Mouse (Mus musculus): ENCODE measurements around the gene Apoc4. TPM values are rescaled to one million over a fixed set of nuclear protein-coding genes. Genes with fewer than 3 reads are reported as not detected.

The Apoc4 gene
- polyA plus RNA-seq, 1 experiment from 2014 or later: 0.37 TPM

- Histone ChIP-seq H3K9ac (ENCODE audit: low read length) (peak overlapping the region; percentile 57), H3K9me3 (replicated peaks; ENCODE audit: control insufficient read depth, low read length) (no peaks in the 10 kb centered on the region), H3K27me3 (ENCODE audit: control insufficient read depth, insufficient read depth, low read length) (no peaks in the 10 kb centered on the region), H3K36me3 (ENCODE audit: control insufficient read depth, insufficient read depth) (peaks cover 22% of the 10 kb centered on the region), H3K4me2 (ENCODE audit: low read depth, low read length) (peak overlapping the region; percentile 31; the same call in 1 of the 2 replicates), H3K27ac (ENCODE audit: low read length) (peak overlapping the region; percentile 84), H3K4me3 (ENCODE audit: low read length) (no peak overlapping the region), H3K4me1 (ENCODE audit: control insufficient read depth, insufficient read depth, low read length) (peaks cover 30% of the 10 kb centered on the region)
- peak; percentile 47 for ATAC-seq (replicated peaks; ENCODE audit: extremely low read depth, insufficient read depth, low FRiP score)
- 29% methylated on average over 22 of the region's 22 CpGs for WGBS
Observed at GRCm38 (mm10) chr7:19701069-19701761, 19.9 kb upstream of the Apoc4 start.

DNA sequence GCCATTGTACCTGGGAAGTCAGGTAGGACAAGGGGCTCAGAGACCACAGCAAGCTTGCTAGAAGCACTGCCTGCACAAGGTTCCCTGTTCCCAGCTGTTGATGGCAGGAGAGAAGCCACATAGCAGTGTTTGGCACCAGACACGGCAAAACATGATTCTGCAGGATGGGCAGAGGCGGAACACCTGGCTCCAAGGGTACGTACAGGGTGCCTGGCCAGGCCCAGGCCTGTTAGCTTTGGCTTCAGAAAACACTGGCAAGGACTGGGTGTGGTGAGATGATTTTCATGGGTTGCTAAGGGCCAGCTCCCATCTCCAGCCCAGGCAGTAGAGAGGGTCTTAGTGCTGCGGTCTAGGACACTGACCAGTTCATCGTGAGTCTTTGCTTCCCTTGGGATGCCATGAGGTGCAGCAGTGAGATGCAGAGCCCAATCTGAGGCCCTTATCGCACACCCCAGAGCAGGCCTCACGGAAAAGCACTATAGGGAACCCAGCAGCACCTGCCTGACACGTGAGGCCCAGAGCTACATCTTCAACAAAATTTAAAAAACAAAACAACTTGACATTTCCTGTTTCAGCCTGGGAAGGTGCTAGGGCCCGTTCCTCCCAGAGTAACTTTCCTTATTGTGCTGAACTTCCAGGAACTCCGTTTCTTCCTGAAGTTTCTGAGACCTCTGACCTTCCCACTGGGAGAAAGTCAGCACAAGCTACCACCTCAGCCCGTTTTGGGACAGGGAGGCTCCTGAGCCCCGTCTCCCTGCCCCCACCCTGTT lies 19.2 kb upstream of the Apoc4 start:
- peak overlapping the region; percentile 57 for H3K9ac ChIP-seq (ENCODE audit: low read length)
- no peak for ATAC-seq (replicated peaks; ENCODE audit: extremely low read depth, insufficient read depth, low FRiP score)
- peaks cover 20% of the 10 kb centered on the region for H3K36me3 ChIP-seq (ENCODE audit: control insufficient read depth, insufficient read depth)
- no peaks in the 10 kb centered on the region for H3K27me3 ChIP-seq (ENCODE audit: control insufficient read depth, insufficient read depth, low read length)
- peak overlapping the region; percentile 31; the same call in 1 of the 2 replicates for H3K4me2 ChIP-seq (ENCODE audit: low read depth, low read length)
- H3K4me1 ChIP-seq (ENCODE audit: control insufficient read depth, insufficient read depth, low read length): peaks cover 30% of the 10 kb centered on the region
- 51% methylated on average over 12 of the region's 12 CpGs for WGBS
- no peaks in the 10 kb centered on the region for H3K9me3 ChIP-seq (replicated peaks; ENCODE audit: control insufficient read depth, low read length)
- H3K27ac ChIP-seq (ENCODE audit: low read length): peak overlapping the region; percentile 84
- no peak overlapping the region for H3K4me3 ChIP-seq (ENCODE audit: low read length)

- 69% methylated on average over 4 of the region's 4 CpGs for WGBS
- no peak overlapping the region for H3K9ac ChIP-seq (ENCODE audit: low read length)
- no peak overlapping the region for H3K4me3 ChIP-seq (ENCODE audit: low read length)
- no peak for ATAC-seq (replicated peaks; ENCODE audit: extremely low read depth, insufficient read depth, low FRiP score)
- peaks cover 33% of the 10 kb centered on the region for H3K4me1 ChIP-seq (ENCODE audit: control insufficient read depth, insufficient read depth, low read length)
- H3K27me3 ChIP-seq (ENCODE audit: control insufficient read depth, insufficient read depth, low read length): no peaks in the 10 kb centered on the region
- peak overlapping the region; percentile 84 for H3K27ac ChIP-seq (ENCODE audit: low read length)
- H3K36me3 ChIP-seq (ENCODE audit: control insufficient read depth, insufficient read depth): peaks cover 16% of the 10 kb centered on the region
- H3K9me3 ChIP-seq (replicated peaks; ENCODE audit: control insufficient read depth, low read length): no peaks in the 10 kb centered on the region
- no peak overlapping the region for H3K4me2 ChIP-seq (ENCODE audit: low read depth, low read length)
Observed at GRCm38 (mm10) chr7:19699827-19700148, 18.5 kb upstream of the Apoc4 start.

GRCm38 (mm10) chr7:19698907-19699826 lies 17.9 kb upstream of the Apoc4 start, which contains the start of gene Apoe:
Gene Apoe (minus strand): TSS chr7:19699188.
- WGBS: 2% methylated on average over 20 of the region's 20 CpGs
- peaks cover 36% of the 10 kb centered on the region for H3K4me1 ChIP-seq (ENCODE audit: control insufficient read depth, insufficient read depth, low read length)
- peak; percentile 68 for ATAC-seq (replicated peaks; ENCODE audit: extremely low read depth, insufficient read depth, low FRiP score)

DNA sequence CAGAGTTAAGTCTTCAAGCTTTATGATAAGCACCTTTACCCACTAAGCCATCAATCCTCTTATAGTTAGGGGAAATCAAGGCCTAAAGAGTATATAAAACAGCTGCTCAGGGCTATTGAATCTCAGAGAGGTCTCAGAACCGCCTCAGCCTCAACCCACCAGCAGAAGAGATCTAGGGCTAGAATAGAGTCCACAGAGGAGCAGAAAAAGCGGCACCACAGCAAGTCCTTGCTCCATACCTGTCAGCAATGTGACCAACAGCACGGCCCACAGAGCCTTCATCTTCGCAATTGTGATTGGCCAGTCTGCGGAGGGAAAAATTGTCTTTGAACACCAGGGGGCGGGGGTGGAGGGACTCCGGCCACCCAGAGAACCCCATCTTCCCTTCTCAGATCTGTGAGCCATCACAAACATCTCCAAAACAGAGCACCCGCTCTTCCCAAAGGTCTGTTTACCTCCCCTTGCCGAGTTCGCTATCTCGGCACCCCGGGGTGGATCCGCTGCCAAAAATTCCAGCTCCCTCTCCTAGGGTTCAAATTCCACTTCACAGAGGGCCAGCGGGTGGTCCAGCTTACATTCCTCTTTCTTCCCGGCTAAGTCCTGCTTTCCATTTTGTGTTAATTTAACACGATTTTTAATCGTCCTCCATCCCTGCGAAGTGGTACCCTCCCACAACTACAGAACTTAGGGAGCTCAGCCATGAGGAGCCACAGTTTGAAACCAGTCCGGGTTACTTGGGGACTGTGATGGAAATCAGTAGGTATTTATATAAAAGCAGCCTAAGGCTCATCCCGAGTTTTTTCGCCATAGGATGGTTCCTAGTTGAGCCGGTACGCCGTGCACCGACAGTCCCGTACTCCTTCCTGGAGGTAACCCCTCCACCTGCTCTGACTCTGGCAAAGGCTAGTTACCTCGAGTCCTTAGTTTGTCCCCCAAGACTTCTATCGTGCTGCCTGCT lies 16.9 kb upstream of the Apoc4 start:
- 4% methylated on average over 28 of the region's 28 CpGs for WGBS
- no peak for ATAC-seq (replicated peaks; ENCODE audit: extremely low read depth, insufficient read depth, low FRiP score)
- Histone ChIP-seq H3K9me3 (replicated peaks; ENCODE audit: control insufficient read depth, low read length) (no peaks in the 10 kb centered on the region), H3K9ac (ENCODE audit: low read length) (peak overlapping the region; percentile 71), H3K4me2 (ENCODE audit: low read depth, low read length) (peak overlapping the region; percentile 81), H3K4me3 (ENCODE audit: low read length) (peak overlapping the region; percentile 60), H3K4me1 (ENCODE audit: control insufficient read depth, insufficient read depth, low read length) (peaks cover 42% of the 10 kb centered on the region), H3K27me3 (ENCODE audit: control insufficient read depth, insufficient read depth, low read length) (no peaks in the 10 kb centered on the region), H3K36me3 (ENCODE audit: control insufficient read depth, insufficient read depth) (peaks cover 14% of the 10 kb centered on the region), H3K27ac (ENCODE audit: low read length) (peak overlapping the region; percentile 84)

More at GRCm38 (mm10) chr7:19698907-19699826, 17.9 kb upstream of the Apoc4 start, which contains the start of gene Apoe:
- Histone ChIP-seq H3K9me3 (replicated peaks; ENCODE audit: control insufficient read depth, low read length) (no peaks in the 10 kb centered on the region), H3K4me3 (ENCODE audit: low read length) (peak within 1 kb of the TSS; percentile 60), H3K27me3 (ENCODE audit: control insufficient read depth, insufficient read depth, low read length) (no peaks in the 10 kb centered on the region), H3K4me2 (ENCODE audit: low read depth, low read length) (peak within 1 kb of the TSS; percentile 81), H3K36me3 (ENCODE audit: control insufficient read depth, insufficient read depth) (peaks cover 14% of the 10 kb centered on the region), H3K9ac (ENCODE audit: low read length) (peak within 1 kb of the TSS; percentile 71), H3K27ac (ENCODE audit: low read length) (peak within 1 kb of the TSS; percentile 84)

DNA sequence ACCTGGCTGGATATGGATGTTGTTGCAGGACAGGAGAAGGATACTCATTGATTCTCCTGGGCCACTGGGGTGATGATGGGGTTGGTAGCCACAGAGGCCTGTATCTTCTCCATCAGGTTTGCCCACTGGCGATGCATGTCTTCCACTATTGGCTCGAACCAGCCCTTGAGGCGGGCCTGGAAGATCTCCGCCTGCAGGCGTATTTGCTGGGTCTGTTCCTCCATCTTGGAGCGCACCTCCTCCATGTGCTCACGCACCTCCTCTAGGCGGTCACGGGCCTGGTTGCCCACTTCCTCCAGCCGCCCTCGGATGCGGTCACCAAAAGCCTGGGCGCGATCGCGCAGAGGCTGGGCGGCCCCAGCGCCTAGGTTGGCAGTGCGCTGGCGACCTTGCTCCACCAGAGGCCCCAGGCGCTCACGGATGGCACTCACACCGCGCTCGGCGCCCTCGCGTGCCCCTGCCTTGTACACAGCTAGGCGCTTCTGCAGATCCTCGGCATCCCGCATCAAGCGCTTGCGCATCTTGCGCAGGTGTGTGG lies 15.1 kb upstream of the Apoc4 start:
- WGBS: 89% methylated on average over 34 of the region's 34 CpGs
- Histone ChIP-seq H3K9me3 (replicated peaks; ENCODE audit: control insufficient read depth, low read length) (no peaks in the 10 kb centered on the region), H3K4me2 (ENCODE audit: low read depth, low read length) (no peak overlapping the region), H3K4me1 (ENCODE audit: control insufficient read depth, insufficient read depth, low read length) (peaks cover 48% of the 10 kb centered on the region), H3K36me3 (ENCODE audit: control insufficient read depth, insufficient read depth) (peaks cover 9% of the 10 kb centered on the region), H3K27me3 (ENCODE audit: control insufficient read depth, insufficient read depth, low read length) (no peaks in the 10 kb centered on the region), H3K27ac (ENCODE audit: low read length) (no peak overlapping the region), H3K9ac (ENCODE audit: low read length) (no peak overlapping the region), H3K4me3 (ENCODE audit: low read length) (no peak overlapping the region)
- no peak for ATAC-seq (replicated peaks; ENCODE audit: extremely low read depth, insufficient read depth, low FRiP score)

DNA sequence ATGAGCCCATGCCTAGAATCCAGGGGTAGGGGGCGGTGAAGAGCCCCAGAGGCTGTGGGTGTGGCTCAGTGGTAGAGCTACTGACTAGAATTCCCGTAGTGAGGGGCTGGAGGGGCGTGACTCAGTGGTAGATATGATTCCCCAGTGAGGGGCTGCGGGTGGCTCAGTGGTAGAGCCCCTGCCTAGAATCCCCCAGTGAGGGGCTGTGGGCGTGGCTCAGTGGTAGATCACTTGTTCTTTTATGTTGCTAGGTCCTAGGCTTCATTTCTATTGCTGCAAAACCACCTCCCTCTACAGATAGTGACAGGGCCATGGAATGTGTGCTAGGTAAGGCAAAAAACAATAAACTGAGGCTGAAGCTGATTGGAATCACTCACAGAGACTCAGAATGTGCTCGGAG lies 14.6 kb upstream of the Apoc4 start:
- Histone ChIP-seq H3K36me3 (ENCODE audit: control insufficient read depth, insufficient read depth) (peaks cover 9% of the 10 kb centered on the region), H3K4me3 (ENCODE audit: low read length) (no peak overlapping the region), H3K27ac (ENCODE audit: low read length) (peak overlapping the region; percentile 79), H3K9ac (ENCODE audit: low read length) (no peak overlapping the region), H3K4me2 (ENCODE audit: low read depth, low read length) (no peak overlapping the region), H3K4me1 (ENCODE audit: control insufficient read depth, insufficient read depth, low read length) (peaks cover 46% of the 10 kb centered on the region), H3K27me3 (ENCODE audit: control insufficient read depth, insufficient read depth, low read length) (no peaks in the 10 kb centered on the region), H3K9me3 (replicated peaks; ENCODE audit: control insufficient read depth, low read length) (no peaks in the 10 kb centered on the region)
- WGBS: 73% methylated on average over 6 of the region's 6 CpGs
- ATAC-seq (replicated peaks; ENCODE audit: extremely low read depth, insufficient read depth, low FRiP score): no peak

- Histone ChIP-seq H3K27ac (ENCODE audit: low read length) (peak overlapping the region; percentile 79), H3K9me3 (replicated peaks; ENCODE audit: control insufficient read depth, low read length) (no peaks in the 10 kb centered on the region), H3K9ac (ENCODE audit: low read length) (no peak overlapping the region), H3K4me3 (ENCODE audit: low read length) (no peak overlapping the region), H3K4me2 (ENCODE audit: low read depth, low read length) (no peak overlapping the region), H3K36me3 (ENCODE audit: control insufficient read depth, insufficient read depth) (peaks cover 9% of the 10 kb centered on the region), H3K4me1 (ENCODE audit: control insufficient read depth, insufficient read depth, low read length) (peaks cover 39% of the 10 kb centered on the region), H3K27me3 (ENCODE audit: control insufficient read depth, insufficient read depth, low read length) (no peaks in the 10 kb centered on the region)
- no peak for ATAC-seq (replicated peaks; ENCODE audit: extremely low read depth, insufficient read depth, low FRiP score)
- WGBS: 10% methylated on average over 8 of the region's 8 CpGs
Observed at GRCm38 (mm10) chr7:19695213-19695594, 13.9 kb upstream of the Apoc4 start.
